In the genomic region with DNA sequence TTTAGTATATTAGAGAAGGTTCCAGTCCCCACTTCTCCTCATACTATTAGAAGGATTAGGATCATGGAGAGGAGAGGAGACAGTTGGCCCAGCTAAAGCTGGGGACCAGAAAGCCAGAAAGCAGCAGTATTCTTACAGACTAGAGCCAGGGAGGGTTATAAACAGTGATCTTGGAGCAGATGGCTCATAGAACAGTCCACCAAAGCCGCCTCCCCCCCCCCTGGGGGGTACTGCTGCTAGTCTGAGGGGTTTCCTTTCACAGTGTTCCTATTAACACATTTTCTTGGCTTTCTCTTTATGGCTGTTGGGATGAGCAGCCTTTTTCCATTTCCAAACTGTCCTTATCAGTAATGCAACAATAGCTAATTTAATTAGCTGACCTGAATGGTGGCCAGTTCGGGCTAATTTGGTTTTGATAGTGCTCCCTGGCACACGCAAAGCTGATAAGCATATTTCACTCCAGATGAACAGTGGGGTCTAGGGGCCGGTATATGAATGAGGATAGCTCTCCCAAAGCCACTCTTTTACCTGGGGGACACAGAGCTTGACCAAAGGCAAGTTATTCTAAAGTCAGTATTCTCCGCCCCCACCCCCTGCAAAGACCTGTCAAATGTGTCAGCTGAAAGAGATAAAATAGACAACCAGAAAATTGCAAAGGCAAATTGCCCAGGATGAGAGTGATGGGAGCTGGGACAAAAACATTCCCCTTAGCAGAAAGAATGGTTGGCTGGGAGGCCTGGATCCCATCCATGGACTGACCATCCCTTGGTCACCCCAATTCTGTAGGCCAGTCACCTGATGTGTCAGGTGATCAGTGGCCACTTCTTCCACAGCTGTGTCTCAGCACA, we compare ENCODE assay signal across 18 mouse cellular contexts.
A peak's percentile ranks its signal among the peaks of the same experiment; 100 is the strongest.
DNase-seq lines count a peak whose midpoint lies in the region; ATAC-seq and TF ChIP-seq lines count a peak whose summit lies in the region.
"Had no signal": no experiment of that assay in that cellular context is flagged by ENCODE, and none has a peak within 500 bp of the region (broad histone marks: within the 10 kb centered on the region; RNA-seq: fewer than 3 reads in every experiment).

No protein-coding gene starts in this region.

- TF ChIP-seq CTCF in midbrain, postnatal 0 days (IDR thresholded peaks at IDR 0.05), result no peak
- TF ChIP-seq CTCF in layer of hippocampus, adult 2 months (conservative IDR thresholded peaks at IDR 0.05), result no peak

- H3K27me3 ChIP-seq in hindbrain, embryonic 11.5 days (ENCODE audit: control insufficient read depth, insufficient read depth, low read length), result no peaks in the 10 kb centered on the region
- H3K27me3 ChIP-seq in hindbrain, embryonic 10.5 days (ENCODE audit: insufficient read depth, poor library complexity, severe bottlenecking), result no peaks in the 10 kb centered on the region
- H3K27me3 ChIP-seq in midbrain, embryonic 14.5 days (ENCODE audit: control insufficient read depth, insufficient read depth, low read length), result no peaks in the 10 kb centered on the region
- no peaks in the 10 kb centered on the region for H3K27me3 ChIP-seq in midbrain, embryonic 15.5 days (replicated peaks)
- H3K27me3 ChIP-seq in hindbrain, embryonic 12.5 days, result no peaks in the 10 kb centered on the region
- no peaks in the 10 kb centered on the region for H3K27me3 ChIP-seq in midbrain, postnatal 0 days (ENCODE audit: insufficient read depth, low read length)
- H3K27me3 ChIP-seq: heart, embryonic 13.5 days; limb, embryonic 15.5 days had no signal

- H3K27ac ChIP-seq in hindbrain, embryonic 11.5 days (ENCODE audit: low read depth, low read length), result no peak overlapping the region
- no peak overlapping the region for H3K27ac ChIP-seq in hindbrain, embryonic 10.5 days
- H3K27ac ChIP-seq in midbrain, embryonic 14.5 days (replicated peaks; ENCODE audit: low read depth, low read length), result no peak overlapping the region
- H3K27ac ChIP-seq in midbrain, embryonic 15.5 days, result no peak overlapping the region
- no peak overlapping the region for H3K27ac ChIP-seq in hindbrain, embryonic 12.5 days
- no peak overlapping the region for H3K27ac ChIP-seq in midbrain, postnatal 0 days (ENCODE audit: low read depth, low read length)
- H3K27ac ChIP-seq in layer of hippocampus, adult 2 months, result no peak overlapping the region
- H3K27ac ChIP-seq: embryonic facial prominence, embryonic 10.5 days; heart, embryonic 13.5 days; limb, embryonic 15.5 days had no signal

- 62% methylated on average over 5 of the region's 5 CpGs for WGBS in hindbrain, embryonic 11.5 days
- WGBS in hindbrain, embryonic 10.5 days, result 67% methylated on average over 5 of the region's 5 CpGs
- 31% methylated on average over 5 of the region's 5 CpGs for whole genome bisulfite sequencing in midbrain, embryonic 14.5 days
- WGBS in midbrain, embryonic 15.5 days, result 45% methylated on average over 5 of the region's 5 CpGs
- whole genome bisulfite sequencing in hindbrain, embryonic 12.5 days, result 62% methylated on average over 5 of the region's 5 CpGs
- 39% methylated on average over 5 of the region's 5 CpGs for WGBS in midbrain, postnatal 0 days

- no peak overlapping the region for H3K4me3 ChIP-seq in hindbrain, embryonic 11.5 days (ENCODE audit: low read depth, low read length)
- H3K4me3 ChIP-seq in hindbrain, embryonic 10.5 days, result no peak overlapping the region
- H3K4me3 ChIP-seq in midbrain, embryonic 14.5 days (replicated peaks; ENCODE audit: low read depth, low read length), result no peak overlapping the region
- H3K4me3 ChIP-seq in midbrain, embryonic 15.5 days, result no peak overlapping the region
- H3K4me3 ChIP-seq in hindbrain, embryonic 12.5 days, result no peak overlapping the region
- H3K4me3 ChIP-seq in midbrain, postnatal 0 days (ENCODE audit: low read depth, low read length), result no peak overlapping the region
- H3K4me3 ChIP-seq in layer of hippocampus, adult 2 months, result no peak overlapping the region
- H3K4me3 ChIP-seq: embryonic facial prominence, embryonic 10.5 days; heart, embryonic 13.5 days; limb, embryonic 15.5 days had no signal

- no peaks in the 10 kb centered on the region for H3K4me1 ChIP-seq in hindbrain, embryonic 11.5 days (replicated peaks; ENCODE audit: control insufficient read depth, insufficient read depth, low read length)
- H3K4me1 ChIP-seq in hindbrain, embryonic 10.5 days (replicated peaks), result peaks cover 9% of the 10 kb centered on the region
- H3K4me1 ChIP-seq in midbrain, embryonic 14.5 days (ENCODE audit: control insufficient read depth, insufficient read depth, low read length), result peaks cover 15% of the 10 kb centered on the region
- peaks cover 8% of the 10 kb centered on the region for H3K4me1 ChIP-seq in midbrain, embryonic 15.5 days
- H3K4me1 ChIP-seq in hindbrain, embryonic 12.5 days, result peaks cover 10% of the 10 kb centered on the region
- no peaks in the 10 kb centered on the region for H3K4me1 ChIP-seq in midbrain, postnatal 0 days (ENCODE audit: insufficient read depth, low read length)
- H3K4me1 ChIP-seq: heart, embryonic 13.5 days; limb, embryonic 15.5 days had no signal

- H3K9me3 ChIP-seq in hindbrain, embryonic 11.5 days (ENCODE audit: control insufficient read depth, low read length), result no peaks in the 10 kb centered on the region
- H3K9me3 ChIP-seq in hindbrain, embryonic 10.5 days, result no peaks in the 10 kb centered on the region
- H3K9me3 ChIP-seq in midbrain, embryonic 14.5 days (ENCODE audit: control insufficient read depth, low read length), result no peaks in the 10 kb centered on the region
- H3K9me3 ChIP-seq in midbrain, embryonic 15.5 days, result no peaks in the 10 kb centered on the region
- no peaks in the 10 kb centered on the region for H3K9me3 ChIP-seq in hindbrain, embryonic 12.5 days (replicated peaks)
- H3K9me3 ChIP-seq in midbrain, postnatal 0 days (ENCODE audit: low read length), result no peaks in the 10 kb centered on the region
- H3K9me3 ChIP-seq: embryonic facial prominence, embryonic 10.5 days; heart, embryonic 13.5 days; limb, embryonic 15.5 days had no signal

- no peak for DNase-seq in hindbrain, embryonic 11.5 days (ENCODE audit: low spot score)
- DNase-seq in hindbrain, embryonic 10.5 days (ENCODE audit: low spot score), result no peak
- DNase-seq in midbrain, embryonic 14.5 days, result peak; percentile 55
- peak; percentile 75 for DNase-seq in midbrain, postnatal 0 days (ENCODE audit: low spot score)
- no peak for DNase-seq in layer of hippocampus, adult 2 months (ENCODE audit: low spot score in 2 of 2)
- DNase-seq: adrenal gland, postnatal 10 days; cerebellum, adult 11-12 months; gastrocnemius, postnatal 10 days; heart, adult 11 months; layer of hippocampus, postnatal 36 days; right cerebral cortex, postnatal 4 days; thymus, postnatal 25 days had no signal

- no peak overlapping the region for H3K4me2 ChIP-seq in hindbrain, embryonic 11.5 days (replicated peaks; ENCODE audit: low read depth, low read length)
- H3K4me2 ChIP-seq in midbrain, embryonic 14.5 days (ENCODE audit: low read length), result no peak overlapping the region
- no peak overlapping the region for H3K4me2 ChIP-seq in midbrain, embryonic 15.5 days
- no peak overlapping the region for H3K4me2 ChIP-seq in hindbrain, embryonic 12.5 days (replicated peaks)
- H3K4me2 ChIP-seq in midbrain, postnatal 0 days (ENCODE audit: low read depth, low read length, poor library complexity, severe bottlenecking), result no peak overlapping the region
- H3K4me2 ChIP-seq: heart, embryonic 13.5 days; limb, embryonic 15.5 days had no signal

- H3K36me3 ChIP-seq in hindbrain, embryonic 11.5 days (ENCODE audit: control insufficient read depth, insufficient read depth, low read length), result no peaks in the 10 kb centered on the region
- no peaks in the 10 kb centered on the region for H3K36me3 ChIP-seq in hindbrain, embryonic 10.5 days
- H3K36me3 ChIP-seq in midbrain, embryonic 14.5 days (ENCODE audit: control insufficient read depth, insufficient read depth, low read length), result no peaks in the 10 kb centered on the region
- no peaks in the 10 kb centered on the region for H3K36me3 ChIP-seq in midbrain, embryonic 15.5 days (replicated peaks)
- no peaks in the 10 kb centered on the region for H3K36me3 ChIP-seq in hindbrain, embryonic 12.5 days
- H3K36me3 ChIP-seq in midbrain, postnatal 0 days (ENCODE audit: insufficient read depth, low read length), result no peaks in the 10 kb centered on the region
- H3K36me3 ChIP-seq: embryonic facial prominence, embryonic 10.5 days; heart, embryonic 13.5 days; limb, embryonic 15.5 days had no signal

- ATAC-seq in hindbrain, embryonic 11.5 days (ENCODE audit: low FRiP score), result 0 out of 2 replicates have a peak, but pooled peaks have one; percentile 43
- peak; percentile 48 for ATAC-seq in midbrain, embryonic 14.5 days (ENCODE audit: low FRiP score, low TSS enrichment)
- ATAC-seq in midbrain, embryonic 15.5 days (replicated peaks), result no peak
- ATAC-seq in hindbrain, embryonic 12.5 days (ENCODE audit: low FRiP score), result 0 out of 2 replicates have a peak, but pooled peaks have one; percentile 33
- ATAC-seq in midbrain, postnatal 0 days (ENCODE audit: low FRiP score), result no peak
- ATAC-seq: lung, postnatal 0 days had no signal

- no peak overlapping the region for H3K9ac ChIP-seq in hindbrain, embryonic 11.5 days (ENCODE audit: low read depth, low read length)
- no peak overlapping the region for H3K9ac ChIP-seq in midbrain, embryonic 14.5 days (replicated peaks; ENCODE audit: low read length)
- H3K9ac ChIP-seq in midbrain, embryonic 15.5 days, result no peak overlapping the region
- H3K9ac ChIP-seq in hindbrain, embryonic 12.5 days, result no peak overlapping the region
- H3K9ac ChIP-seq in midbrain, postnatal 0 days (replicated peaks; ENCODE audit: low read length, poor library complexity, severe bottlenecking), result no peak overlapping the region
- H3K9ac ChIP-seq: heart, embryonic 13.5 days; limb, embryonic 15.5 days had no signal

Comparison
In these comparisons a context has a peak if more than half of its experiments do, and no peak if none do; other contexts are left out.
1. ATAC-seq: peak in hindbrain, embryonic 11.5 days (single experiment), midbrain, embryonic 14.5 days (single experiment) and hindbrain, embryonic 12.5 days (single experiment); none in midbrain, embryonic 15.5 days (single experiment) and midbrain, postnatal 0 days (single experiment).
2. DNase-seq: peak in midbrain, embryonic 14.5 days (single experiment) and midbrain, postnatal 0 days (single experiment); none in hindbrain, embryonic 11.5 days (single experiment), hindbrain, embryonic 10.5 days (single experiment) and layer of hippocampus, adult 2 months (0 of 2).